Comparison of ENCODE assay signal across 8 mouse cellular contexts in genomic region chr7:99151342-99151741, GRCm38 (mm10). TPM values are rescaled to one million over a fixed set of nuclear protein-coding genes. Genes with fewer than 3 reads are reported as not detected.
A peak's percentile ranks its signal among the peaks of the same experiment; 100 is the strongest.
DNase-seq lines count a peak whose midpoint lies in the region; ATAC-seq and TF ChIP-seq lines count a peak whose summit lies in the region.

No protein-coding gene starts in this region.

- no peak overlapping the region for H3K27ac ChIP-seq in heart, embryonic 16.5 days (ENCODE audit: low read length)
- no peak overlapping the region for H3K27ac ChIP-seq in liver, embryonic 14.5 days
- H3K27ac ChIP-seq in neural tube, embryonic 13.5 days (replicated peaks), result no peak overlapping the region

- no peak overlapping the region for H3K9ac ChIP-seq in heart, embryonic 16.5 days (ENCODE audit: low read length)
- H3K9ac ChIP-seq in liver, embryonic 14.5 days (replicated peaks), result no peak overlapping the region
- no peak overlapping the region for H3K9ac ChIP-seq in neural tube, embryonic 13.5 days

- peak; percentile 97 for DNase-seq in CD4-positive helper T cell, adult 2 months (ENCODE audit: low read depth, low spot score)
- DNase-seq in brain, adult 2 months (ENCODE audit: low read depth, low spot score), result peak; percentile 99
- DNase-seq in kidney, postnatal 25 days, result peak; percentile 96 to 100
- peak; percentile 88 to 90 (median 89) for DNase-seq in liver, embryonic 14.5 days (ENCODE audit: low read depth in 3 of 3, low spot score in 3 of 3)
- peak; percentile 96 for DNase-seq in telencephalon, adult 2 months (ENCODE audit: low read depth, low spot score)

- no peaks in the 10 kb centered on the region; the same call in 1 of the 2 replicates for H3K36me3 ChIP-seq in heart, embryonic 16.5 days (ENCODE audit: control insufficient read depth, insufficient read depth)
- H3K36me3 ChIP-seq in liver, embryonic 14.5 days (replicated peaks; ENCODE audit: control insufficient read depth, insufficient read depth, low read depth), result no peaks in the 10 kb centered on the region
- no peaks in the 10 kb centered on the region for H3K36me3 ChIP-seq in neural tube, embryonic 13.5 days

- no peaks in the 10 kb centered on the region for H3K9me3 ChIP-seq in heart, embryonic 16.5 days (replicated peaks; ENCODE audit: control insufficient read depth, low read length)
- H3K9me3 ChIP-seq in liver, embryonic 14.5 days (ENCODE audit: control insufficient read depth, low read length), result no peaks in the 10 kb centered on the region
- H3K9me3 ChIP-seq in neural tube, embryonic 13.5 days, result no peaks in the 10 kb centered on the region

- no peak overlapping the region for H3K4me2 ChIP-seq in heart, embryonic 16.5 days (ENCODE audit: low read depth, low read length)
- no peak overlapping the region for H3K4me2 ChIP-seq in liver, embryonic 14.5 days (ENCODE audit: low read depth)
- H3K4me2 ChIP-seq in neural tube, embryonic 13.5 days, result no peak overlapping the region

- 0 out of 2 replicates have a peak, but pooled peaks have one; percentile 14 for TF ChIP-seq EP300 in liver, embryonic 14.5 days (IDR thresholded peaks at IDR 0.05; ENCODE audit: low read depth)

- no peak overlapping the region for H3K4me3 ChIP-seq in heart, embryonic 16.5 days (ENCODE audit: low read length)
- H3K4me3 ChIP-seq in liver, embryonic 14.5 days (ENCODE audit: insufficient read depth in 1 of 2, low read depth in 2 of 2, low read length in 2 of 2), result no peak overlapping the region
- H3K4me3 ChIP-seq in neural tube, embryonic 13.5 days, result no peak overlapping the region

- peaks cover 13% of the 10 kb centered on the region for H3K4me1 ChIP-seq in heart, embryonic 16.5 days (ENCODE audit: control insufficient read depth, insufficient read depth, low read length)
- peaks cover 0 to 11% of the 10 kb centered on the region in 2 experiments; a peak in 3 of 4 replicates for H3K4me1 ChIP-seq in liver, embryonic 14.5 days (replicated peaks; ENCODE audit: control insufficient read depth in 2 of 2, insufficient read depth in 2 of 2, low read length in 1 of 2)
- peaks cover 10% of the 10 kb centered on the region for H3K4me1 ChIP-seq in neural tube, embryonic 13.5 days (replicated peaks)

- peak; percentile 95 for ATAC-seq in erythroid progenitor cell, adult 5-6 weeks (replicated peaks; ENCODE audit: low FRiP score, poor library complexity, severe bottlenecking)
- peak; percentile 71 for ATAC-seq in heart, embryonic 16.5 days (replicated peaks; ENCODE audit: extremely low read depth, insufficient read depth, low FRiP score)
- ATAC-seq in liver, embryonic 14.5 days (ENCODE audit: insufficient read depth), result peak; percentile 67
- ATAC-seq in neural tube, embryonic 13.5 days (ENCODE audit: low read depth), result peak; percentile 64

- WGBS in heart, embryonic 16.5 days, result 5% methylated on average over 7 of the region's 7 CpGs
- WGBS in liver, embryonic 14.5 days (ENCODE audit: insufficient replicate concordance), result 2% methylated on average over 7 of the region's 7 CpGs
- 8% methylated on average over 7 of the region's 7 CpGs for WGBS in neural tube, embryonic 13.5 days

- peak; percentile 100 for TF ChIP-seq CTCF in liver, embryonic 14.5 days (IDR thresholded peaks at IDR 0.05; ENCODE audit: low read depth)

- no peaks in the 10 kb centered on the region for H3K27me3 ChIP-seq in heart, embryonic 16.5 days (ENCODE audit: control insufficient read depth, insufficient read depth, low read length)
- H3K27me3 ChIP-seq in liver, embryonic 14.5 days (ENCODE audit: control insufficient read depth, insufficient read depth, low read length), result no peaks in the 10 kb centered on the region
- no peaks in the 10 kb centered on the region for H3K27me3 ChIP-seq in neural tube, embryonic 13.5 days

RNA-seq across cellular contexts. Expression of gene Uvrag, which starts 10.4 kb away (rescaled TPM):
- total RNA-seq in erythroid progenitor cell, adult 5-6 weeks (2015; ENCODE audit: low replicate concordance), result 10.5 and 32.4 TPM in 2 replicates
- 9.6 and 15.6 TPM in 2 replicates for total RNA-seq in erythroid progenitor cell, adult 5-6 weeks (2017; ENCODE audit: low replicate concordance)
- 16.3 and 17.3 TPM in 2 replicates for polyA plus RNA-seq in heart, embryonic 16.5 days (2015; fragmentation: Nextera tagmentation; extraction: Ambion mirVana)
- polyA plus RNA-seq in liver, embryonic 14.5 days (2012; rRNA removed), result 2.4 and 3.9 TPM in 2 replicates
- polyA plus RNA-seq in liver, embryonic 14.5 days (2014; fragmentation: Nextera tagmentation; extraction: Ambion mirVana), result 5.7 and 7.4 TPM in 2 replicates
- 15.8 and 16.6 TPM in 2 replicates for polyA plus RNA-seq in neural tube, embryonic 13.5 days (2015; fragmentation: Nextera tagmentation; extraction: Ambion mirVana)

RNA-seq across cellular contexts. Expression of gene Dgat2, which starts 31.2 kb away (rescaled TPM):
- total RNA-seq in erythroid progenitor cell, adult 5-6 weeks (2015; ENCODE audit: low replicate concordance), result 0.42 and 7.6 TPM in 2 replicates
- 0.90 and 2.8 TPM in 2 replicates for total RNA-seq in erythroid progenitor cell, adult 5-6 weeks (2017; ENCODE audit: low replicate concordance)
- 38.5 and 44.9 TPM in 2 replicates for polyA plus RNA-seq in heart, embryonic 16.5 days (2015; fragmentation: Nextera tagmentation; extraction: Ambion mirVana)
- polyA plus RNA-seq in liver, embryonic 14.5 days (2012; rRNA removed), result 44.0 and 50.0 TPM in 2 replicates
- 66.8 and 80.0 TPM in 2 replicates for polyA plus RNA-seq in liver, embryonic 14.5 days (2014; fragmentation: Nextera tagmentation; extraction: Ambion mirVana)
- polyA plus RNA-seq in neural tube, embryonic 13.5 days (2015; fragmentation: Nextera tagmentation; extraction: Ambion mirVana), result 14.2 and 15.7 TPM in 2 replicates
